Mouse (Mus musculus) megakaryocyte progenitor cell, adult 5-6 weeks (primary cell): ENCODE measurements around the gene Rnf224. TPM values are rescaled to one million over a fixed set of nuclear protein-coding genes. Genes with fewer than 3 reads are reported as not detected.

Source experiments
- ATAC-seq: replicated peaks from 2 replicates; pipeline ENCODE4 v1.8.0; 2016; ENCODE audit warnings: mild to moderate bottlenecking, moderate TSS enrichment, inconsistent platforms; ENCODE audit not compliant: poor library complexity
- total RNA-seq, 2 experiments: library from RNA; stranded (forward) in 1 of 2; stranded (reverse) in 1 of 2; fragments of 157-497, 149-512 nt in 1 of 2; fragments of 200-1000 nt in 1 of 2; gene quantifications; 2 replicates each; pipeline versions ENCODE4 v1.2.3 to v1.2.4; 2015 to 2017

Rnf224 gene
- total RNA-seq, 2 experiments from 2014 or later: 0.25 TPM; not detected in 1

- peak; percentile 61 for ATAC-seq
Observed at GRCm38 (mm10) chr2:25196172-25196954, 40.2 kb downstream of the Rnf224 start, which contains the start of gene Tor4a. Gene Tor4a, minus strand, starts transcription at chr2:25196886.

- ATAC-seq: peak; percentile 26
Observed at GRCm38 (mm10) chr2:25195211-25196156, 41.1 kb downstream of the Rnf224 start.

- no peak for ATAC-seq
Observed at GRCm38 (mm10) chr2:25194486-25195171, 42.0 kb downstream of the Rnf224 start.

GRCm38 (mm10) chr2:25194006-25194405 lies 42.6 kb downstream of the Rnf224 start:
- ATAC-seq: no peak

- peak; percentile 61 for ATAC-seq
Observed at GRCm38 (mm10) chr2:25193330-25193770, 43.2 kb downstream of the Rnf224 start.

- no peak for ATAC-seq
Observed at GRCm38 (mm10) chr2:25187841-25188240, 48.7 kb downstream of the Rnf224 start.

- no peak for ATAC-seq
Observed at GRCm38 (mm10) chr2:25186575-25186930, 50.0 kb downstream of the Rnf224 start.

GRCm38 (mm10) chr2:25185625-25186574 lies 50.7 kb downstream of the Rnf224 start:
- peak; percentile 56 for ATAC-seq

GRCm38 (mm10) chr2:25184496-25184895 lies 52.1 kb downstream of the Rnf224 start:
- ATAC-seq: no peak

Other genes with a start within 250 kb of the Rnf224 start
Only the 30 nearest of the 31 such genes appear.
- gene Nsmf, start 182.4 kb downstream of the Rnf224 start, total RNA-seq (2015): 4.0 and 7.8 TPM in 2 replicates
- 3.7 and 5.7 TPM in 2 replicates for gene Nsmf, start 182.4 kb downstream of the Rnf224 start, total RNA-seq (2017)
- not detected in 2 replicates for gene Entpd8, start 156.5 kb downstream of the Rnf224 start, total RNA-seq (2015)
- not detected in 2 replicates for gene Entpd8, start 156.5 kb downstream of the Rnf224 start, total RNA-seq (2017)
- gene Noxa1, start 141.6 kb downstream of the Rnf224 start, total RNA-seq (2015): not detected in 2 replicates
- not detected in 2 replicates for gene Noxa1, start 141.6 kb downstream of the Rnf224 start, total RNA-seq (2017)
- gene Nrarp, start 56.0 kb downstream of the Rnf224 start, total RNA-seq (2015): 0.42 and 0.51 TPM in 2 replicates
- gene Nrarp, start 56.0 kb downstream of the Rnf224 start, total RNA-seq (2017): 0.78 and 1.3 TPM in 2 replicates
- gene Tor4a, start 39.9 kb downstream of the Rnf224 start, total RNA-seq (2015): 11.4 and 12.5 TPM in 2 replicates
- gene Tor4a, start 39.9 kb downstream of the Rnf224 start, total RNA-seq (2017): 16.1 and 17.6 TPM in 2 replicates
- 23.7 and 28.9 TPM in 2 replicates for gene Nelfb, start 25.3 kb downstream of the Rnf224 start, total RNA-seq (2015)
- 35.8 and 38.7 TPM in 2 replicates for gene Nelfb, start 25.3 kb downstream of the Rnf224 start, total RNA-seq (2017)
- gene Stpg3, start 22.1 kb downstream of the Rnf224 start, total RNA-seq (2015): 0.30 TPM in 1 of 2 replicates, not detected in the other
- gene Stpg3, start 22.1 kb downstream of the Rnf224 start, total RNA-seq (2017): 0.54 TPM in 1 of 2 replicates, not detected in the other
- gene Fam166a, start 18.0 kb downstream of the Rnf224 start, total RNA-seq (2015): not detected in 2 replicates
- gene Fam166a, start 18.0 kb downstream of the Rnf224 start, total RNA-seq (2017): not detected in 2 replicates
- gene Tubb4b, start 12.1 kb downstream of the Rnf224 start, total RNA-seq (2015): 435 and 440 TPM in 2 replicates
- 571 and 580 TPM in 2 replicates for gene Tubb4b, start 12.1 kb downstream of the Rnf224 start, total RNA-seq (2017)
- not detected in 2 replicates for gene Slc34a3, start 2.4 kb downstream of the Rnf224 start, total RNA-seq (2015)
- not detected in 2 replicates for gene Slc34a3, start 2.4 kb downstream of the Rnf224 start, total RNA-seq (2017)
- 0.69 TPM in 1 of 2 replicates, not detected in the other for gene Rnf208, start 5.5 kb upstream of the Rnf224 start, total RNA-seq (2015)
- 0.29 TPM in 1 of 2 replicates, not detected in the other for gene Rnf208, start 5.5 kb upstream of the Rnf224 start, total RNA-seq (2017)
- gene Cysrt1, start 5.7 kb upstream of the Rnf224 start, total RNA-seq (2015): not detected in 2 replicates
- gene Cysrt1, start 5.7 kb upstream of the Rnf224 start, total RNA-seq (2017): not detected in 2 replicates
- 3.9 and 5.0 TPM in 2 replicates for gene AL732309.1, start 10.1 kb upstream of the Rnf224 start, total RNA-seq (2015)
- gene AL732309.1, start 10.1 kb upstream of the Rnf224 start, total RNA-seq (2017): 3.2 and 3.8 TPM in 2 replicates
- 11.4 and 12.8 TPM in 2 replicates for gene Tmem203, start 18.7 kb upstream of the Rnf224 start, total RNA-seq (2015)
- 9.6 and 9.8 TPM in 2 replicates for gene Tmem203, start 18.7 kb upstream of the Rnf224 start, total RNA-seq (2017)
- gene Tprn, start 25.8 kb upstream of the Rnf224 start, total RNA-seq (2015): 7.9 and 13.3 TPM in 2 replicates
- gene Tprn, start 25.8 kb upstream of the Rnf224 start, total RNA-seq (2017): 7.6 and 9.2 TPM in 2 replicates
- 136 and 148 TPM in 2 replicates for gene Ssna1, start 35.7 kb upstream of the Rnf224 start, total RNA-seq (2015)
- 71.3 and 92.7 TPM in 2 replicates for gene Ssna1, start 35.7 kb upstream of the Rnf224 start, total RNA-seq (2017)
- 28.3 and 34.4 TPM in 2 replicates for gene Anapc2, start 35.7 kb upstream of the Rnf224 start, total RNA-seq (2015)
- gene Anapc2, start 35.7 kb upstream of the Rnf224 start, total RNA-seq (2017): 36.5 and 42.4 TPM in 2 replicates
- gene Tmem210, start 51.4 kb upstream of the Rnf224 start, total RNA-seq (2015): not detected in 2 replicates
- gene Tmem210, start 51.4 kb upstream of the Rnf224 start, total RNA-seq (2017): not detected in 2 replicates
- not detected in 2 replicates for gene Lrrc26, start 53.1 kb upstream of the Rnf224 start, total RNA-seq (2015)
- not detected in 2 replicates for gene Lrrc26, start 53.1 kb upstream of the Rnf224 start, total RNA-seq (2017)
- not detected in 2 replicates for gene Grin1, start 82.4 kb upstream of the Rnf224 start, total RNA-seq (2015)
- gene Grin1, start 82.4 kb upstream of the Rnf224 start, total RNA-seq (2017): not detected in 2 replicates
- 19.1 and 23.4 TPM in 2 replicates for gene Man1b1, start 95.6 kb upstream of the Rnf224 start, total RNA-seq (2015)
- 42.5 and 52.1 TPM in 2 replicates for gene Man1b1, start 95.6 kb upstream of the Rnf224 start, total RNA-seq (2017)
- 15.8 and 16.3 TPM in 2 replicates for gene Dpp7, start 119.6 kb upstream of the Rnf224 start, total RNA-seq (2015)
- gene Dpp7, start 119.6 kb upstream of the Rnf224 start, total RNA-seq (2017): 19.1 and 32.9 TPM in 2 replicates
- gene Uap1l1, start 128.9 kb upstream of the Rnf224 start, total RNA-seq (2015): 42.2 and 60.4 TPM in 2 replicates
- gene Uap1l1, start 128.9 kb upstream of the Rnf224 start, total RNA-seq (2017): 13.6 and 14.5 TPM in 2 replicates
- 6.0 and 10.8 TPM in 2 replicates for gene Sapcd2, start 135.5 kb upstream of the Rnf224 start, total RNA-seq (2015)
- 5.8 and 6.7 TPM in 2 replicates for gene Sapcd2, start 135.5 kb upstream of the Rnf224 start, total RNA-seq (2017)
- gene Entpd2, start 159.1 kb upstream of the Rnf224 start, total RNA-seq (2015): not detected in 2 replicates
- gene Entpd2, start 159.1 kb upstream of the Rnf224 start, total RNA-seq (2017): not detected in 2 replicates
- 1.5 TPM in 1 of 2 replicates, not detected in the other for gene Npdc1, start 162.6 kb upstream of the Rnf224 start, total RNA-seq (2015)
- gene Npdc1, start 162.6 kb upstream of the Rnf224 start, total RNA-seq (2017): 0.27 TPM in 1 of 2 replicates, not detected in the other
- gene Fut7, start 186.5 kb upstream of the Rnf224 start, total RNA-seq (2015): 11.1 and 12.5 TPM in 2 replicates
- gene Fut7, start 186.5 kb upstream of the Rnf224 start, total RNA-seq (2017): 21.4 and 24.2 TPM in 2 replicates
- gene Abca2, start 191.9 kb upstream of the Rnf224 start, total RNA-seq (2015): 66.7 and 70.5 TPM in 2 replicates
- 26.9 and 29.5 TPM in 2 replicates for gene Abca2, start 191.9 kb upstream of the Rnf224 start, total RNA-seq (2017)
- gene Clic3, start 220.1 kb upstream of the Rnf224 start, total RNA-seq (2015): not detected in 2 replicates
- 0.27 TPM in 1 of 2 replicates, not detected in the other for gene Clic3, start 220.1 kb upstream of the Rnf224 start, total RNA-seq (2017)
- gene Paxx, start 224.3 kb upstream of the Rnf224 start, total RNA-seq (2015): 32.8 and 40.9 TPM in 2 replicates
- gene Paxx, start 224.3 kb upstream of the Rnf224 start, total RNA-seq (2017): 15.3 and 21.3 TPM in 2 replicates